Mouse (Mus musculus): ENCODE data around the gene Mynn. TPM values are rescaled to one million over a fixed set of nuclear protein-coding genes. Genes with fewer than 3 reads are reported as not detected.
A peak's percentile ranks its signal among the peaks of the same experiment; 100 is the strongest.
"Not testable (repeated sequence)": the region's sequence is repeated elsewhere in the genome, so short reads cannot be mapped to it uniquely, and the experiment has no call there.

Mynn gene
- 27.3 TPM in 2 replicates for polyA plus RNA-seq (2015; fragmentation: Nextera tagmentation; extraction: Ambion mirVana)

- Histone ChIP-seq H3K9me3 (no peaks in the 10 kb centered on the region), H3K4me1 (replicated peaks) (peaks cover 40% of the 10 kb centered on the region), H3K4me2 (peak within 1 kb of the TSS; percentile 71), H3K36me3 (peaks cover 14% of the 10 kb centered on the region), H3K27me3 (no peaks in the 10 kb centered on the region), H3K9ac (peak within 1 kb of the TSS; percentile 77), H3K4me3 (peak within 1 kb of the TSS; percentile 84), H3K27ac (replicated peaks) (peak within 1 kb of the TSS; percentile 99)
- peak; percentile 95 for ATAC-seq (ENCODE audit: low FRiP score, low read depth)
- WGBS: under 1% methylated on average over 40 of the region's 40 CpGs
Measured at GRCm38 (mm10) chr3:30602065-30602739, at the start of gene Mynn. Gene Mynn, plus strand, starts transcription at chr3:30602065.

- Histone ChIP-seq H3K4me2 (no peak overlapping the region), H3K4me1 (replicated peaks) (no peaks in the 10 kb centered on the region)
Measured at GRCm38 (mm10) chr3:30553741-30554140, 48.1 kb upstream of the Mynn start.

GRCm38 (mm10) chr3:30560677-30561314, 41.1 kb upstream of the Mynn start:
- Histone ChIP-seq H3K4me1 (replicated peaks) (peaks cover 3% of the 10 kb centered on the region; the same call in 1 of the 2 replicates), H3K27me3 (no peaks in the 10 kb centered on the region), H3K9ac (no peak overlapping the region), H3K27ac (replicated peaks) (no peak overlapping the region), H3K9me3 (no peaks in the 10 kb centered on the region), H3K4me3 (no peak overlapping the region), H3K4me2 (no peak overlapping the region), H3K36me3 (no peaks in the 10 kb centered on the region)
- no peak for ATAC-seq (ENCODE audit: low FRiP score, low read depth)
- 50% methylated on average over 6 of the region's 6 CpGs for WGBS

More at GRCm38 (mm10) chr3:30553741-30554140, 48.1 kb upstream of the Mynn start:
- H3K27ac ChIP-seq (replicated peaks): no peak overlapping the region
- no peaks in the 10 kb centered on the region for H3K9me3 ChIP-seq
- no peaks in the 10 kb centered on the region for H3K36me3 ChIP-seq
- H3K27me3 ChIP-seq: no peaks in the 10 kb centered on the region
- ATAC-seq (ENCODE audit: low FRiP score, low read depth): no peak
- H3K9ac ChIP-seq: no peak overlapping the region
- WGBS: 63% methylated on average over 6 of the region's 6 CpGs
- no peak overlapping the region for H3K4me3 ChIP-seq

GRCm38 (mm10) chr3:30566333-30566732, 35.5 kb upstream of the Mynn start:
- H3K4me1 ChIP-seq (replicated peaks); H3K27me3 ChIP-seq; H3K4me2 ChIP-seq; H3K4me3 ChIP-seq; H3K27ac ChIP-seq (replicated peaks); H3K36me3 ChIP-seq; H3K9me3 ChIP-seq; ATAC-seq (ENCODE audit: low FRiP score, low read depth); H3K9ac ChIP-seq: not testable (repeated sequence)
- 63% methylated on average over 1 of the region's 2 CpGs for WGBS

- Histone ChIP-seq H3K36me3 (no peaks in the 10 kb centered on the region), H3K9me3 (no peaks in the 10 kb centered on the region), H3K27ac (replicated peaks) (no peak overlapping the region), H3K4me1 (replicated peaks) (no peaks in the 10 kb centered on the region), H3K9ac (no peak overlapping the region), H3K4me3 (no peak overlapping the region), H3K4me2 (no peak overlapping the region), H3K27me3 (no peaks in the 10 kb centered on the region)
- WGBS: 9% methylated on average over 2 of the region's 2 CpGs
- no peak for ATAC-seq (ENCODE audit: low FRiP score, low read depth)
Measured at GRCm38 (mm10) chr3:30573549-30573948, 28.3 kb upstream of the Mynn start.

GRCm38 (mm10) chr3:30588865-30589264, 13.0 kb upstream of the Mynn start:
- Histone ChIP-seq H3K9ac (no peak overlapping the region), H3K36me3 (no peaks in the 10 kb centered on the region), H3K27ac (replicated peaks) (no peak overlapping the region), H3K4me2 (no peak overlapping the region), H3K27me3 (no peaks in the 10 kb centered on the region), H3K9me3 (no peaks in the 10 kb centered on the region), H3K4me1 (replicated peaks) (no peaks in the 10 kb centered on the region), H3K4me3 (no peak overlapping the region)
- 84% methylated on average over 6 of the region's 6 CpGs for WGBS
- ATAC-seq (ENCODE audit: low FRiP score, low read depth): no peak

- H3K27ac ChIP-seq (replicated peaks): no peak overlapping the region
- H3K4me1 ChIP-seq (replicated peaks): peaks cover 7% of the 10 kb centered on the region
- no peak overlapping the region for H3K9ac ChIP-seq
- H3K9me3 ChIP-seq: no peaks in the 10 kb centered on the region
- no peaks in the 10 kb centered on the region for H3K36me3 ChIP-seq
- 0 out of 2 replicates have a peak, but pooled peaks have one; percentile 29 for ATAC-seq (ENCODE audit: low FRiP score, low read depth)
- H3K4me2 ChIP-seq: no peak overlapping the region
- H3K4me3 ChIP-seq: no peak overlapping the region
- WGBS: 0% methylated on average over 2 of the region's 2 CpGs
- no peaks in the 10 kb centered on the region for H3K27me3 ChIP-seq
Measured at GRCm38 (mm10) chr3:30592418-30592853, 9.4 kb upstream of the Mynn start.

- H3K4me3 ChIP-seq: no peak overlapping the region
- no peak overlapping the region for H3K9ac ChIP-seq
- no peaks in the 10 kb centered on the region for H3K27me3 ChIP-seq
- no peaks in the 10 kb centered on the region for H3K9me3 ChIP-seq
- H3K36me3 ChIP-seq: no peaks in the 10 kb centered on the region
- no peak for ATAC-seq (ENCODE audit: low FRiP score, low read depth)
- H3K27ac ChIP-seq (replicated peaks): no peak overlapping the region
- 79% methylated on average over 4 of the region's 4 CpGs for WGBS
- no peak overlapping the region for H3K4me2 ChIP-seq
- peaks cover 8% of the 10 kb centered on the region for H3K4me1 ChIP-seq (replicated peaks)
Measured at GRCm38 (mm10) chr3:30593719-30594485, 8.0 kb upstream of the Mynn start.

- H3K36me3 ChIP-seq: no peaks in the 10 kb centered on the region
- peaks cover 19% of the 10 kb centered on the region for H3K4me1 ChIP-seq (replicated peaks)
- H3K27ac ChIP-seq (replicated peaks): peak overlapping the region; percentile 73
- H3K4me2 ChIP-seq: peak overlapping the region; percentile 79
- peak overlapping the region; percentile 69 for H3K4me3 ChIP-seq
- ATAC-seq (ENCODE audit: low FRiP score, low read depth): peak; percentile 73
- WGBS: under 1% methylated on average over 62 of the region's 62 CpGs
- H3K27me3 ChIP-seq: no peaks in the 10 kb centered on the region
- H3K9ac ChIP-seq: peak overlapping the region; percentile 80
- H3K9me3 ChIP-seq: no peaks in the 10 kb centered on the region
Measured at GRCm38 (mm10) chr3:30595111-30595832, 6.6 kb upstream of the Mynn start.

- peaks cover 19% of the 10 kb centered on the region for H3K4me1 ChIP-seq (replicated peaks)
- H3K36me3 ChIP-seq: no peaks in the 10 kb centered on the region
- 85% methylated on average over 7 of the region's 7 CpGs for WGBS
- no peaks in the 10 kb centered on the region for H3K9me3 ChIP-seq
- H3K4me2 ChIP-seq: no peak overlapping the region
- no peak overlapping the region for H3K27ac ChIP-seq (replicated peaks)
- no peak overlapping the region for H3K9ac ChIP-seq
- no peak for ATAC-seq (ENCODE audit: low FRiP score, low read depth)
- no peak overlapping the region for H3K4me3 ChIP-seq
- H3K27me3 ChIP-seq: no peaks in the 10 kb centered on the region
Measured at GRCm38 (mm10) chr3:30597271-30597670, 4.6 kb upstream of the Mynn start.

GRCm38 (mm10) chr3:30599711-30600545, 1.9 kb upstream of the Mynn start, which contains the start of gene Actrt3:
Gene Actrt3, minus strand, starts transcription at chr3:30599939.
- Histone ChIP-seq H3K27ac (replicated peaks) (peak within 1 kb of the TSS; percentile 66), H3K9ac (peak within 1 kb of the TSS; percentile 51), H3K9me3 (no peaks in the 10 kb centered on the region), H3K36me3 (peaks cover 5% of the 10 kb centered on the region; the same call in 1 of the 2 replicates), H3K4me2 (peak within 1 kb of the TSS; percentile 71), H3K27me3 (no peaks in the 10 kb centered on the region), H3K4me1 (replicated peaks) (peaks cover 38% of the 10 kb centered on the region), H3K4me3 (peak within 1 kb of the TSS; percentile 84)
- 1% methylated on average over 32 of the region's 32 CpGs for WGBS
- ATAC-seq (ENCODE audit: low FRiP score, low read depth): no peak

All from hindbrain, embryonic 15.5 days (tissue).